Mouse (Mus musculus) thymus, adult 18-20 months (tissue): ENCODE measurements around the gene Dglucy.

ENCODE experiments used
- DNase-seq, 2 experiments: peaks; one replicate each; pipeline ENCODE4 v3.0.0; 2022; ENCODE audit warnings: mixed read lengths in 2 of 2

Gene Dglucy

GRCm38 (mm10) chr12:100936116-100936515 is 157.3 kb downstream of the Dglucy start:
- peak; percentile 41 to 55 for DNase-seq

- DNase-seq = no peak
These were observed 157.9 kb downstream of the Dglucy start for GRCm38 (mm10) chr12:100936737-100937136.

- DNase-seq = no peak
These were observed 158.8 kb downstream of the Dglucy start for GRCm38 (mm10) chr12:100937441-100938360.

- no peak for DNase-seq
These were observed 162.5 kb downstream of the Dglucy start for GRCm38 (mm10) chr12:100941361-100941760.

GRCm38 (mm10) chr12:100943146-100943545 is 164.3 kb downstream of the Dglucy start:
- no peak for DNase-seq

GRCm38 (mm10) chr12:100944921-100945336 is 166.1 kb downstream of the Dglucy start:
- DNase-seq = no peak

GRCm38 (mm10) chr12:100945501-100945900 is 166.6 kb downstream of the Dglucy start:
- DNase-seq = no peak

GRCm38 (mm10) chr12:100945948-100946347 is 167.1 kb downstream of the Dglucy start:
- no peak for DNase-seq
